Mouse (Mus musculus): ENCODE results near the gene Amot. TPM values are rescaled to one million over a fixed set of nuclear protein-coding genes. Genes with fewer than 3 reads are reported as not detected.

The Amot gene
- total RNA-seq (2014; fragmentation: Nextera tagmentation), result 0.83 and 1.8 TPM in 2 replicates
- total RNA-seq (2017), result 0.93 and 1.0 TPM in 2 replicates
- polyA plus RNA-seq (2012), result 0.20 and 0.24 TPM in 2 replicates

GRCm38 (mm10) chrX:145504717-145505415 is at the start of gene Amot:
TSS of gene Amot (minus strand) at chrX:145505181.
- H3K36me3 ChIP-seq (replicated peaks), result no peaks in the 10 kb centered on the region
- peak; percentile 84 for ATAC-seq (ENCODE audit: extremely low read depth, insufficient number of reproducible peaks, low FRiP score, poor library complexity, severe bottlenecking)
- H3K9me3 ChIP-seq (replicated peaks), result no peaks in the 10 kb centered on the region
- peak within 1 kb of the TSS; percentile 67 for H3K4me3 ChIP-seq (ENCODE audit: low read depth, low read length)
- TF ChIP-seq GATA1 (IDR thresholded peaks at IDR 0.05; ENCODE audit: borderline replicate concordance, low read length), result no peak
- no peak for TF ChIP-seq TAL1 (conservative IDR thresholded peaks at IDR 0.05; ENCODE audit: low read depth, low read length)
- no peaks in the 10 kb centered on the region for H3K27me3 ChIP-seq (ENCODE audit: insufficient read depth, low read length)
- peaks cover 7% of the 10 kb centered on the region for H3K4me1 ChIP-seq (ENCODE audit: insufficient read depth, low read depth, low read length)
- DNase-seq (ENCODE audit: low spot score), result peak; percentile 69

DNA sequence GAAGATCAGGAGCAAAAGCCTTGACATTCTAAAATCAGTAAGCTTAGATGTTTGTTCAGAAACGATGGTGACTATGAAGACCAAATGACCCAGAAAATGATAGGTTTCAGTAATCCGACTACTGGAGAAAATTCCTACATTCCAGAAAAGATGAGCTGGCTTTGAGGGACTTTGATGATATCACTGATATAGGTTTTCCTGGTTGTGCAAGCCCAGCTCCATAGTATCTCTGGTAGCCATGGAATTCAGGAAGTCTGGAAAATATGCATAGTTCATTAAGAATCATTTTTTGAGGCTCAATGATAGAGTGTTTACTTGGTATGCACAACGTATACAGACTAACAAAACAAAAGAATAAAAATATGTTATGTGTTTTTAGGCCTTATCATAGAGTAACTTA is 40.1 kb upstream of the Amot start:
- TF ChIP-seq GATA2 (IDR thresholded peaks at IDR 0.05; ENCODE audit: borderline replicate concordance, low read depth, low read length), result no peak
- TF ChIP-seq GATA1 (IDR thresholded peaks at IDR 0.05; ENCODE audit: borderline replicate concordance, low read length), result no peak
- TF ChIP-seq POLR2AphosphoS5 (IDR thresholded peaks at IDR 0.05; ENCODE audit: insufficient replicate concordance, low read depth, low read length), result no peak
- TF ChIP-seq TAL1 (conservative IDR thresholded peaks at IDR 0.05; ENCODE audit: low read depth, low read length), result no peak
- no peak for TF ChIP-seq CTCF (IDR thresholded peaks at IDR 0.05; ENCODE audit: low read depth, low read length)
- Histone ChIP-seq H3K36me3 (replicated peaks) (no peaks in the 10 kb centered on the region), H3K9me3 (replicated peaks) (no peaks in the 10 kb centered on the region), H3K27me3 (ENCODE audit: insufficient read depth, low read length) (no peaks in the 10 kb centered on the region), H3K4me3 (ENCODE audit: low read depth, low read length) (no peak overlapping the region), H3K4me1 (ENCODE audit: insufficient read depth, low read depth, low read length) (no peaks in the 10 kb centered on the region)
- ATAC-seq (ENCODE audit: extremely low read depth, insufficient number of reproducible peaks, low FRiP score, poor library complexity, severe bottlenecking) (no peak), DNase-seq (ENCODE audit: low spot score) (no peak)

- H3K27me3 ChIP-seq (ENCODE audit: insufficient read depth, low read length), result no peaks in the 10 kb centered on the region
- H3K9me3 ChIP-seq (replicated peaks), result no peaks in the 10 kb centered on the region
- no peak for TF ChIP-seq CTCF (IDR thresholded peaks at IDR 0.05; ENCODE audit: low read depth, low read length)
- no peak for TF ChIP-seq TAL1 (conservative IDR thresholded peaks at IDR 0.05; ENCODE audit: low read depth, low read length)
- no peak for TF ChIP-seq GATA1 (IDR thresholded peaks at IDR 0.05; ENCODE audit: borderline replicate concordance, low read length)
- TF ChIP-seq POLR2AphosphoS5 (IDR thresholded peaks at IDR 0.05; ENCODE audit: insufficient replicate concordance, low read depth, low read length), result no peak
- no peak for TF ChIP-seq GATA2 (IDR thresholded peaks at IDR 0.05; ENCODE audit: borderline replicate concordance, low read depth, low read length)
- ATAC-seq (ENCODE audit: extremely low read depth, insufficient number of reproducible peaks, low FRiP score, poor library complexity, severe bottlenecking), result no peak
- H3K4me1 ChIP-seq (ENCODE audit: insufficient read depth, low read depth, low read length), result no peaks in the 10 kb centered on the region
- no peak for DNase-seq (ENCODE audit: low spot score)
- H3K4me3 ChIP-seq (ENCODE audit: low read depth, low read length), result no peak overlapping the region
- no peaks in the 10 kb centered on the region for H3K36me3 ChIP-seq (replicated peaks)
Measured at GRCm38 (mm10) chrX:145543602-145544490, 38.9 kb upstream of the Amot start.

GRCm38 (mm10) chrX:145541050-145541449 is 36.1 kb upstream of the Amot start:
- ATAC-seq (ENCODE audit: extremely low read depth, insufficient number of reproducible peaks, low FRiP score, poor library complexity, severe bottlenecking) (no peak), DNase-seq (ENCODE audit: low spot score) (no peak)
- Histone ChIP-seq H3K4me1 (ENCODE audit: insufficient read depth, low read depth, low read length) (no peaks in the 10 kb centered on the region), H3K4me3 (ENCODE audit: low read depth, low read length) (no peak overlapping the region), H3K9me3 (replicated peaks) (no peaks in the 10 kb centered on the region), H3K27me3 (ENCODE audit: insufficient read depth, low read length) (no peaks in the 10 kb centered on the region), H3K36me3 (replicated peaks) (no peaks in the 10 kb centered on the region)
- TF ChIP-seq POLR2AphosphoS5 (IDR thresholded peaks at IDR 0.05; ENCODE audit: insufficient replicate concordance, low read depth, low read length), result no peak
- no peak for TF ChIP-seq GATA1 (IDR thresholded peaks at IDR 0.05; ENCODE audit: borderline replicate concordance, low read length)
- no peak for TF ChIP-seq TAL1 (conservative IDR thresholded peaks at IDR 0.05; ENCODE audit: low read depth, low read length)
- no peak for TF ChIP-seq GATA2 (IDR thresholded peaks at IDR 0.05; ENCODE audit: borderline replicate concordance, low read depth, low read length)
- no peak for TF ChIP-seq CTCF (IDR thresholded peaks at IDR 0.05; ENCODE audit: low read depth, low read length)

GRCm38 (mm10) chrX:145540321-145540720 is 35.3 kb upstream of the Amot start:
- Histone ChIP-seq H3K27me3 (ENCODE audit: insufficient read depth, low read length) (no peaks in the 10 kb centered on the region), H3K9me3 (replicated peaks) (no peaks in the 10 kb centered on the region), H3K36me3 (replicated peaks) (no peaks in the 10 kb centered on the region), H3K4me3 (ENCODE audit: low read depth, low read length) (no peak overlapping the region), H3K4me1 (ENCODE audit: insufficient read depth, low read depth, low read length) (no peaks in the 10 kb centered on the region)
- DNase-seq (ENCODE audit: low spot score), result no peak
- no peak for TF ChIP-seq GATA2 (IDR thresholded peaks at IDR 0.05; ENCODE audit: borderline replicate concordance, low read depth, low read length)
- TF ChIP-seq POLR2AphosphoS5 (IDR thresholded peaks at IDR 0.05; ENCODE audit: insufficient replicate concordance, low read depth, low read length), result no peak
- no peak for TF ChIP-seq GATA1 (IDR thresholded peaks at IDR 0.05; ENCODE audit: borderline replicate concordance, low read length)
- TF ChIP-seq TAL1 (conservative IDR thresholded peaks at IDR 0.05; ENCODE audit: low read depth, low read length), result no peak
- no peak for TF ChIP-seq CTCF (IDR thresholded peaks at IDR 0.05; ENCODE audit: low read depth, low read length)
- ATAC-seq (ENCODE audit: extremely low read depth, insufficient number of reproducible peaks, low FRiP score, poor library complexity, severe bottlenecking), result no peak

- TF ChIP-seq GATA1 (IDR thresholded peaks at IDR 0.05; ENCODE audit: borderline replicate concordance, low read length) (no peak), CTCF (IDR thresholded peaks at IDR 0.05; ENCODE audit: low read depth, low read length) (no peak), POLR2AphosphoS5 (IDR thresholded peaks at IDR 0.05; ENCODE audit: insufficient replicate concordance, low read depth, low read length) (no peak), TAL1 (conservative IDR thresholded peaks at IDR 0.05; ENCODE audit: low read depth, low read length) (no peak), GATA2 (IDR thresholded peaks at IDR 0.05; ENCODE audit: borderline replicate concordance, low read depth, low read length) (no peak)
- no peaks in the 10 kb centered on the region for H3K9me3 ChIP-seq (replicated peaks)
Measured at GRCm38 (mm10) chrX:145529602-145530001, 24.6 kb upstream of the Amot start.

More at GRCm38 (mm10) chrX:145529602-145530001, 24.6 kb upstream of the Amot start:
- ATAC-seq (ENCODE audit: extremely low read depth, insufficient number of reproducible peaks, low FRiP score, poor library complexity, severe bottlenecking), result no peak
- no peaks in the 10 kb centered on the region for H3K4me1 ChIP-seq (ENCODE audit: insufficient read depth, low read depth, low read length)
- no peaks in the 10 kb centered on the region for H3K27me3 ChIP-seq (ENCODE audit: insufficient read depth, low read length)
- no peak for DNase-seq (ENCODE audit: low spot score)
- no peak overlapping the region for H3K4me3 ChIP-seq (ENCODE audit: low read depth, low read length)
- no peaks in the 10 kb centered on the region for H3K36me3 ChIP-seq (replicated peaks)
